ENCODE assay signal across 10 mouse cellular contexts in genomic region chr5:92988769-92989356, GRCm38 (mm10). TPM values are rescaled to one million over a fixed set of nuclear protein-coding genes. Genes with fewer than 3 reads are reported as not detected.
DNase-seq lines count a peak whose midpoint lies in the region; ATAC-seq and TF ChIP-seq lines count a peak whose summit lies in the region.
"Had no signal": no experiment of that assay in that cellular context is flagged by ENCODE, and none has a peak within 500 bp of the region (broad histone marks: within the 10 kb centered on the region; RNA-seq: fewer than 3 reads in every experiment).

No protein-coding gene starts in this region.

- H3K9ac ChIP-seq in lung, postnatal 0 days (replicated peaks; ENCODE audit: low read depth), result no peak overlapping the region
- peak overlapping the region; percentile 32; the same call in 1 of the 2 replicates for H3K9ac ChIP-seq in hindbrain, embryonic 12.5 days
- 0 out of 2 replicates have a peak overlapping the region, but pooled peaks have one; percentile 14 for H3K9ac ChIP-seq in limb, embryonic 12.5 days (replicated peaks)
- H3K9ac ChIP-seq in stomach, embryonic 16.5 days (ENCODE audit: low read length), result peak overlapping the region; percentile 26; the same call in 1 of the 2 replicates
- H3K9ac ChIP-seq: heart, embryonic 15.5 days; liver, embryonic 13.5 days had no signal

- no peak overlapping the region for H3K4me2 ChIP-seq in lung, postnatal 0 days (replicated peaks; ENCODE audit: low read depth, low read length)
- H3K4me2 ChIP-seq in hindbrain, embryonic 12.5 days (replicated peaks), result peak overlapping the region; percentile 37
- H3K4me2 ChIP-seq in limb, embryonic 12.5 days, result peak overlapping the region; percentile 30
- no peak overlapping the region for H3K4me2 ChIP-seq in stomach, embryonic 16.5 days (ENCODE audit: low read depth, low read length)
- H3K4me2 ChIP-seq: heart, embryonic 15.5 days; liver, embryonic 13.5 days had no signal

- no peaks in the 10 kb centered on the region for H3K4me1 ChIP-seq in lung, postnatal 0 days (ENCODE audit: insufficient read depth, low read depth, low read length)
- peaks cover 8% of the 10 kb centered on the region for H3K4me1 ChIP-seq in hindbrain, embryonic 12.5 days
- H3K4me1 ChIP-seq in limb, embryonic 12.5 days (replicated peaks), result peaks cover 25% of the 10 kb centered on the region
- peaks cover 9% of the 10 kb centered on the region; the same call in 1 of the 2 replicates for H3K4me1 ChIP-seq in stomach, embryonic 16.5 days (ENCODE audit: control insufficient read depth, insufficient read depth, low read length)
- H3K4me1 ChIP-seq: liver, embryonic 13.5 days had no signal

- no peak for DNase-seq in lung, postnatal 0 days (ENCODE audit: low spot score)
- no peak for DNase-seq in lung, postnatal 14 days
- no peak for DNase-seq in adrenal gland, postnatal 25 days
- no peak for DNase-seq in Muller cell, postnatal 12 days (ENCODE audit: inconsistent ontology term)
- no peak for DNase-seq in layer of hippocampus, adult 2 months (ENCODE audit: low spot score in 2 of 2)
- DNase-seq: liver, embryonic 13.5 days had no signal

- no peak overlapping the region for H3K4me3 ChIP-seq in lung, postnatal 0 days (ENCODE audit: low read depth, low read length)
- no peak overlapping the region for H3K4me3 ChIP-seq in hindbrain, embryonic 12.5 days
- no peak overlapping the region for H3K4me3 ChIP-seq in limb, embryonic 12.5 days (replicated peaks)
- no peak overlapping the region for H3K4me3 ChIP-seq in stomach, embryonic 16.5 days (replicated peaks; ENCODE audit: low read length)
- H3K4me3 ChIP-seq in layer of hippocampus, adult 2 months, result no peak overlapping the region
- H3K4me3 ChIP-seq: heart, embryonic 15.5 days; liver, embryonic 13.5 days had no signal

- no peaks in the 10 kb centered on the region for H3K36me3 ChIP-seq in lung, postnatal 0 days (ENCODE audit: insufficient read depth, low read length)
- no peaks in the 10 kb centered on the region for H3K36me3 ChIP-seq in hindbrain, embryonic 12.5 days
- no peaks in the 10 kb centered on the region for H3K36me3 ChIP-seq in limb, embryonic 12.5 days
- no peaks in the 10 kb centered on the region for H3K36me3 ChIP-seq in stomach, embryonic 16.5 days (ENCODE audit: control insufficient read depth, insufficient read depth, low read length)
- H3K36me3 ChIP-seq: heart, embryonic 15.5 days; liver, embryonic 13.5 days had no signal

- 0 out of 2 replicates have a peak, but pooled peaks have one; percentile 1 for ATAC-seq in lung, postnatal 0 days
- peak; percentile 69 for ATAC-seq in hindbrain, embryonic 12.5 days (ENCODE audit: low FRiP score)
- ATAC-seq in limb, embryonic 12.5 days (ENCODE audit: insufficient number of reproducible peaks, insufficient read depth, low FRiP score, low TSS enrichment, low read depth), result 0 out of 2 replicates have a peak, but pooled peaks have one; percentile 29
- ATAC-seq in stomach, embryonic 16.5 days (ENCODE audit: insufficient read depth, low FRiP score), result no peak

- WGBS in lung, postnatal 0 days, result 44% methylated on average over 15 of the region's 15 CpGs
- 24% methylated on average over 15 of the region's 15 CpGs for WGBS in hindbrain, embryonic 12.5 days
- 17% methylated on average over 15 of the region's 15 CpGs for WGBS in limb, embryonic 12.5 days
- WGBS in stomach, embryonic 16.5 days, result 40% methylated on average over 15 of the region's 15 CpGs

- no peaks in the 10 kb centered on the region for H3K27me3 ChIP-seq in lung, postnatal 0 days (replicated peaks; ENCODE audit: insufficient read depth, low read length)
- no peaks in the 10 kb centered on the region for H3K27me3 ChIP-seq in hindbrain, embryonic 12.5 days
- H3K27me3 ChIP-seq in limb, embryonic 12.5 days, result no peaks in the 10 kb centered on the region
- no peaks in the 10 kb centered on the region for H3K27me3 ChIP-seq in stomach, embryonic 16.5 days (ENCODE audit: control insufficient read depth, insufficient read depth, low read length)
- H3K27me3 ChIP-seq: heart, embryonic 15.5 days; liver, embryonic 13.5 days had no signal

- no peaks in the 10 kb centered on the region for H3K9me3 ChIP-seq in lung, postnatal 0 days (ENCODE audit: low read length)
- H3K9me3 ChIP-seq in hindbrain, embryonic 12.5 days (replicated peaks), result no peaks in the 10 kb centered on the region
- H3K9me3 ChIP-seq in limb, embryonic 12.5 days, result no peaks in the 10 kb centered on the region
- H3K9me3 ChIP-seq in stomach, embryonic 16.5 days (replicated peaks; ENCODE audit: control insufficient read depth, low read length), result no peaks in the 10 kb centered on the region
- H3K9me3 ChIP-seq: heart, embryonic 15.5 days; liver, embryonic 13.5 days had no signal

- TF ChIP-seq EP300 in lung, postnatal 0 days (IDR thresholded peaks at IDR 0.05), result no peak

- H3K27ac ChIP-seq in lung, postnatal 0 days (ENCODE audit: low read length), result no peak overlapping the region
- H3K27ac ChIP-seq in hindbrain, embryonic 12.5 days, result peak overlapping the region; percentile 70
- peak overlapping the region; percentile 93 for H3K27ac ChIP-seq in limb, embryonic 12.5 days
- no peak overlapping the region for H3K27ac ChIP-seq in stomach, embryonic 16.5 days (ENCODE audit: low read length)
- no peak overlapping the region for H3K27ac ChIP-seq in layer of hippocampus, adult 2 months
- H3K27ac ChIP-seq: heart, embryonic 15.5 days; liver, embryonic 13.5 days had no signal

- no peak for TF ChIP-seq CTCF in lung, postnatal 0 days (IDR thresholded peaks at IDR 0.05)
- TF ChIP-seq CTCF in layer of hippocampus, adult 2 months (conservative IDR thresholded peaks at IDR 0.05), result no peak

RNA-seq across cellular contexts. Expression of gene Sowahb, which starts 56.0 kb away (rescaled TPM):
- polyA plus RNA-seq in lung, postnatal 0 days (2015; fragmentation: Nextera tagmentation; extraction: Ambion mirVana), result 1.2 and 1.3 TPM in 2 replicates
- 0.14 and 0.31 TPM in 2 replicates for polyA plus RNA-seq in hindbrain, embryonic 12.5 days (2016; fragmentation: Nextera tagmentation; extraction: Ambion mirVana)
- polyA plus RNA-seq in limb, embryonic 12.5 days (2016; fragmentation: Nextera tagmentation; extraction: Ambion mirVana), result 0.64 and 0.73 TPM in 2 replicates
- 1.8 and 2.0 TPM in 2 replicates for polyA plus RNA-seq in stomach, embryonic 16.5 days (2015; fragmentation: Nextera tagmentation; extraction: Ambion mirVana)
- total RNA-seq in adrenal gland, postnatal 25 days (2021), result not detected in 2 replicates
- total RNA-seq in layer of hippocampus, adult 2 months (2021), result 1 to 10 TPM; 2.0 to 2.2 TPM

Comparison
In these comparisons a context has a peak if more than half of its experiments do, and no peak if none do; other contexts are left out.
1. H3K27ac ChIP-seq: peak in hindbrain, embryonic 12.5 days (single experiment) and limb, embryonic 12.5 days (single experiment); none in lung, postnatal 0 days (single experiment), stomach, embryonic 16.5 days (single experiment) and layer of hippocampus, adult 2 months (single experiment).
2. H3K4me2 ChIP-seq: peak in hindbrain, embryonic 12.5 days (single experiment) and limb, embryonic 12.5 days (single experiment); none in lung, postnatal 0 days (single experiment) and stomach, embryonic 16.5 days (single experiment).